Mouse (Mus musculus) brain, embryonic 14.5 days (tissue): ENCODE results near the gene Spin2c.

ENCODE experiments used
- CTCF ChIP-seq: fragments of 200-500 bp; IDR thresholded peaks from 2 replicates; pipeline ENCODE4 v1.5.1; 2012; ENCODE audit warnings: inconsistent platforms, mild to moderate bottlenecking, moderate library complexity, borderline replicate concordance; ENCODE audit not compliant: insufficient read depth, insufficient read length; ENCODE audit errors: extremely low read depth
- POLR2A ChIP-seq: fragments of 200-500 bp; IDR thresholded peaks from 2 replicates; pipeline ENCODE4 v1.6.1; 2012; ENCODE audit warnings: mild to moderate bottlenecking, inconsistent platforms, borderline replicate concordance; ENCODE audit not compliant: poor library complexity, insufficient read depth, insufficient read length, severe bottlenecking; ENCODE audit errors: extremely low read depth

GRCm38 (mm10) chrX:153832606-153833005 lies 581 bp downstream of the Spin2c start:
- TF ChIP-seq CTCF (no peak), POLR2A (no peak)
